Mouse (Mus musculus) ovary, postnatal 10 days (tissue): Measurements from ENCODE around the gene Dnm3.

Experiments used
- DNase-seq: peaks from one replicate; pipeline ENCODE4 v3.0.0; 2022; ENCODE audit warnings: low spot score

Gene Dnm3

DNA sequence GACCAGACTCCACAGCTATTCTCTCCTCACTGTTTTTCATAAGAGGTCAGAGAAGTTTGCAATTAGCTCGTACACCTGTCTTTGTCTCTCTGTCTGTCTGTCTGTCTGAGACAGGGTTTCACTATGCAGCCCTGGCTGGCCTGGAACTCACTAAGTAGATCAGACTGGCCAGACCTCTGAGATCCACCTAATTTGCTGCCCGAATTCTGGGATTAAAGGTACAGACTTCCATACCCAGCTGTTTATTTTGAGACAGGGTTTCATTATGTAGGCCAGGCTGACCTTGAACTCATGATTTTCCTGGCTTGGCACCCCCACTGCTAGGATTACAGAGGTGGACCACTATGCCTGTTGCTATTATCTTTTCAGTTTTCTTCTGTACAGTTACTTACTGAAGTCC, 319.3 kb downstream of the Dnm3 start:
- DNase-seq = no peak

- no peak for DNase-seq
Measured at GRCm38 (mm10) chr1:162157659-162158058, 320.2 kb downstream of the Dnm3 start.

DNA sequence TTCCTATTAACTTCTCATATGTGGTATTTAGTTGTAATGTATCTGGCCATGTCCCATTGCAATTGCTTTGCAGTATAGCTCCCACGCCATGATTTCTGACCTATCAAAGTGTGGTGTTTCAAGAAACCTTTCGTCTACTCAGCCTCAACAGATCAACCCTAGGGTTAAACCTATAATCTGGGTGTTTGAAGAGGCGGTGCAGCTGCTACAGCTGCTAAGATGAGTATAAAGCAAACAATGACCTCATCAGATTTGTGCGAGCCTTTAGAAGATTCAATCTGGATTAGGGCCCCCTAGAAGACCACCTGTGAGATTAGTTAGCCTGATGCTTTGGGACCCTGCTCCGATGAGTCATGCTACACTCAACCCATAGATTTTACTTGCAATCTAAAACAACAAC, 321.0 kb downstream of the Dnm3 start:
- DNase-seq = no peak

DNA sequence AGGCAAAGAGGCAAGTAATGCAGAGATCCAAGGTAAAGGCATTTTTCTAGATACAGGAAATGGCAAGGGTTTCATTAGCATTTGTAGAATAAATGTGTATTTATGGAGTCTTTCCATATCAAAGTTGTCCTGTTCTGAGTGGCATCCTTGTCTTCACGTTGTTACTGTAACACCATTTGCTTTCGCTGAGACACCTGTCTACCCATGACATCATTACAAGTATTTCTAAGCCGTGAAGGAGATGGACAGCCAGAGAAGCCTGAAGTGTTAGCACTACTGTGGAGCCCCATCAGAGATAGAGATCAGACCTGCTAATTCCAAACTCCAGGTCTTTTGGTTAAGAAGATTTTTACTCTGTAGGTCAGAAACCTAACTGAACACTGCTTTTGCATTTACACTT, 322.3 kb downstream of the Dnm3 start:
- DNase-seq = no peak

- DNase-seq = no peak
Measured at GRCm38 (mm10) chr1:162153118-162153517, 324.7 kb downstream of the Dnm3 start.

- DNase-seq = no peak
Measured at GRCm38 (mm10) chr1:162149730-162150129, 328.1 kb downstream of the Dnm3 start.

DNA sequence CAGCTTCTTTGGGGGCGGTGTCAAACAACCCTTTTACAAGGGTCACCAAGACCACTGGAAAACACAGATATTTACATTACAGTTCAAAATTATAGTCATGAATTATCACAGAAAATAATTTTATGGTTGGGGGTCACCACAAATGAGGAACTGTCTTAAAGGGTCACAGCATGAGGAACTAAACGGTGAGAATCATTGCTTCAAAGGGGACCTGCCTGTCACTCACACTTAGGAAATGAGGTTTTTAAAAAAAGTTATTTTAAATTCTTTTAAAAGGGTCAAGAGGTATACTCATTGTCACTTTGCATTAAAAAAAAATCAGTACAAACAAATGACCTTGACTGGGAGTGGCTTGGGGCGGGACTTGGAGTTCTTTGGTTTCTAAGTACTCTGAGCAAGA, 330.3 kb downstream of the Dnm3 start:
- no peak for DNase-seq

GRCm38 (mm10) chr1:162145748-162146147, 332.1 kb downstream of the Dnm3 start:
- no peak for DNase-seq

GRCm38 (mm10) chr1:162144992-162145391, 332.8 kb downstream of the Dnm3 start:
- no peak for DNase-seq

DNA sequence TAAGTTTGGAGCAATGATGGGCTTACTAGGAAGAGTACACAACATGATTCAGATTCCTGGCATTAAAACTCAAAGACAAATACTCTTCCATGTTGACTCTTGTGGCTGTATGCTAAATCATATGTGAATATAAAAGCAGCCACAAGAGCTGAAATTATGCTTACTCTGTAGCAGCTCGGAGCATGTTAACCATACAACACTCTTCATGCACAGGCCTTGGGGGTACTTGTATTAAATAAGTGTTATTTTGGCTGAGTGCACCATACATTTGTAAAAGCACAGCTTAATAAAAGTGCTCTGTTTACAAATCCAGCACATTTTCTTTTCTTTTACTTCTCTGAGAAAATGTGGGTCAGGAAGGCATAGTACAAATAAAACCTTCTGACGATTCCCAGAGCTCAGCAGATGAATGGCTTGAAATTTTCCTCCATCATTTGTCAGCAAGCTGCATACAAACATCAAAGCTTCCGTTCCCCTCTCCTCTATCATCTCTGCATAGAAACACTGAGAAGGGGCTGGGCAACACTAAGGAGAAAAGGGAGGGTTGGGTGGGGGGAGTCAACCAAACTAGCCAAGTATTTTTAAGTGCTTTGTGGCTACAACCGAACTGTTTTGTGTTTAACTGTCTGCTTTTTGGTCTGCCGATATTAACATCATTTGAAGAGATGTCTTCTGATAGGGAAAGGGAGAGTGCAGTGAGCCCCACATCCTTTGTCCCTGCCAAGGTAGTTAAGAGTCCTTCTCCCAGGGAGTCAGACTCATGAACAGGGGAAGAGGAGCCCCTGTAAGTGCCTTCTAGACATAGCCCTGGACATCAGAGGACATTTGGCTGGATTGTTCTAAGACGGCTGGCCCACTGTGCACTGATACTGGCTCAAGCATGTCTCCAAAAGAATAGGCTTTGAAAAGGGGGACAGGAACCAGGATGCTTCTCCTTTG, 333.6 kb downstream of the Dnm3 start:
- DNase-seq = no peak

- no peak for DNase-seq
Measured at GRCm38 (mm10) chr1:162142285-162142684, 335.5 kb downstream of the Dnm3 start.

DNA sequence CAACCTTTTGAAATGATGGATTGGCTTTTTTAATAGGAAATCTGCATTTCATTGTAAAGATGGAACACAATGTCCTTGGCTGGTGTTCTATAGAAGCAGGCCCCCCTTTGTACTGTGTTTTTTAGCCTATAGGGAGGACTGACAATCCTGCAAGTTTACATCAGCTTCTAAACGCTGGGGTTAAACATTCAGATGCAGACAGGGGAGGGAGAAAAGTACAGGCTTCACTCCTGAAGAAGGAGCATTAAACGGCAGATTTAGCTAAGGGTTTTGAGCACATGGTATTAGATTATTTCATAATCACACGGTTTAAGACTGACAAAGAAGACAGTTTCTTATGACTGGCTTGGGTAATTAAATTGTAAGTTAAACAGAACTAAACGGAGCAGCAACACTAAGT, 341.5 kb downstream of the Dnm3 start:
- no peak for DNase-seq

- DNase-seq = no peak
Measured at GRCm38 (mm10) chr1:162135451-162136213, 342.2 kb downstream of the Dnm3 start.

GRCm38 (mm10) chr1:162134651-162135066, 343.2 kb downstream of the Dnm3 start:
- no peak for DNase-seq

DNA sequence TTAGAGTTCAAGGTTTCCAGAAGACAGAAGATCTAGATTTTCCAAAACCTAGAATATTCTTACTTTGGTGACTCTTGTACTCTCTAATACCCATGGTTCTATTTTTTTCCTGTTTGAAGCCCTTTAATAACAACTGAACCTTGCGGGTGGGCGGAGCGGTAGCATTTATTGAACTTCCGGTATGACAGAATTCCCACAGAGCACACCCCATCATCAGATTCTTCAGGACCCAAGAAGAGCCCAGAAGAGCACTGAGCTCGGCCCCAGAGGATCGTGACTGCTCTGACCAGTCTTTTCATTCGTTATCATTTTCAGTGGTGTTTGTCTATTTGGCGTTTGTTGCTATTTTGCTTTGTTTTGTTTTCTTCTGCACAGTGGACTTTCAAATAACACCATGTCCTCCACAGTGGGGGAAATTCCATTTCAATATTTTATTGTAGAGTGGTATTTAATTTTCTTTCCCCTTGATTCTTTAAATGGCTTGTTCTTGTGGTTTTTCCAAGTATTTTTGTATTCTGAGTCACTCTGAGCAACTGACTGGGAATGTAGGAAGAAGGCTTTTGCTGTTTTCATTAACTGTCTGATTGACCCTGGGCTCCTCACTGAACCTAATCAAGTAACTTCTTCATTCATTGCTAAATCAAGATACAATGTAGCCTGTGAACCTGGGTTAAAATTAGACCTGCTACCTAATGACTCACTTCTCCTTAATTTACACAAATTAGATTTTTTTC, 344.8 kb downstream of the Dnm3 start:
- DNase-seq = no peak

GRCm38 (mm10) chr1:162126856-162127792, 350.7 kb downstream of the Dnm3 start:
- DNase-seq = no peak

DNA sequence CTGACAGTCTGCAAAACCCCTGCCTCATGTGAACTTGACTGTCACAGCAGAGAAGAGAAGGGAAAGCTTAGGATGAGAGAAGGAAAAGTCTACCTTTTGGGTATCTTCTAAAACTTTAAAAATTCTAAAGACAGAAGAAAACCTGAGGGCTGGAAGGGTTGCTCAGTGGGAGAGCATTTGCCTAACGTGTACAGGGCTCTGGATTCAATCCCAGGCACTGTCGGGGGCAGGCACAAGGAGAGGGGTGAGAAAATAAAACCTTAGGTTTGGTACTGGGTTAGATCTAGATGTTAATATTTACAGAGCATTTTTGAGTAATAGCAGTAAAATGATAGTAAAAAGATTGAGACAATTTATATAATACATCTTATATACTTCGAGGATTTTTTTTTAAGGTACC, 353.4 kb downstream of the Dnm3 start:
- no peak for DNase-seq

GRCm38 (mm10) chr1:162121441-162122200, 356.2 kb downstream of the Dnm3 start:
- DNase-seq = no peak

DNA sequence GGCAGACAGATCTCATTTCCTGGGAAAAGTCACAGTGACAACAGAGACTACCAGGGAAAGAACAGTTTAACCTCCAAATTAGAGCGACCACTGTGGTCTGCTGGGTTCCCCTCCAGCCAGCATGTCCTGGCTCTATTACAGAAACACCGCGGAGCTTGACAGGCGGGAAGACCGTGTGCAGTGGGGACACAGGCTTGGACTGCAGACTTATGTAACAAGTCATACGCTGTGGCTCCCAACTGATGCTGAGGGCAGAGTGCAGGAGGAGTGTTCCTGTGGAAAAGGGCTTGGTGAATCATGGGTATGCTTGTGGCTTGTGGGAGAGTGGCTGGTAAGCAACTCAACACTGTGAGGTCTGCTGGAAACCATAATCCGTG, 368.4 kb downstream of the Dnm3 start:
- DNase-seq = no peak

- DNase-seq = no peak
Measured at GRCm38 (mm10) chr1:162108726-162109436, 369.0 kb downstream of the Dnm3 start.
